Mouse (Mus musculus): ENCODE results near the gene Tssk2. TPM values are rescaled to one million over a fixed set of nuclear protein-coding genes. Genes with fewer than 3 reads are reported as not detected.

Gene Tssk2
- polyA plus RNA-seq, 1 experiment from 2014 or later: not detected

- 55% methylated on average over 6 of the region's 6 CpGs for WGBS
Observed at GRCm38 (mm10) chr16:17865770-17866169, 32.7 kb upstream of the Tssk2 start.

DNA sequence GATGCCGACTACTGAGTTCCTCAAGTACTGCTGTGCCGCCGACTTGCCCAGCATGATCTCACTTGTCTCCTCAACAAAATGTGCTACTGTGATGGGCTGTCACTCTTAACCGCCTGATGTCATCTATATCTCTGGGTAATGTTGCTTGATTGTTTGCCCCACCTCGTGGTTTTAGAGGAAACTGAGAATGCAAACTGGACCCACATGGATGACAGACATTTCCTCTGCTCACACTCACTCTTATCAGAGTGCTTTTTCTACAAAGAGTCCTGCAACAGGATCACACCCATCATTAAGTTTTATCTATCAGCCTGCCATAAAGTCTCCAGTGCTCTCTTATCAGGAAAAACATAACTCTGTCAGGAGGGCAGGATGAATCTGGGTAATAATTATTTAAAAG lies 27.2 kb upstream of the Tssk2 start:
- WGBS: 88% methylated on average over 5 of the region's 5 CpGs

More at GRCm38 (mm10) chr16:17865770-17866169, 32.7 kb upstream of the Tssk2 start:
- no peak for ATAC-seq (ENCODE audit: insufficient number of reproducible peaks, low FRiP score, low TSS enrichment, low read depth)
- Histone ChIP-seq H3K9ac (ENCODE audit: low read length) (no peak overlapping the region), H3K27ac (replicated peaks; ENCODE audit: low read depth, low read length) (no peak overlapping the region), H3K27me3 (ENCODE audit: control insufficient read depth, insufficient read depth, low read length) (no peaks in the 10 kb centered on the region), H3K4me2 (ENCODE audit: low read depth, severe bottlenecking) (no peak overlapping the region), H3K4me3 (ENCODE audit: low read depth, low read length) (no peak overlapping the region), H3K36me3 (ENCODE audit: control insufficient read depth, insufficient read depth, low read length) (peaks cover 7% of the 10 kb centered on the region; the same call in 1 of the 2 replicates), H3K9me3 (ENCODE audit: control insufficient read depth, low read length) (no peaks in the 10 kb centered on the region), H3K4me1 (ENCODE audit: control insufficient read depth, insufficient read depth, low read length) (no peaks in the 10 kb centered on the region)
- no peak for DNase-seq (ENCODE audit: low spot score)

DNA sequence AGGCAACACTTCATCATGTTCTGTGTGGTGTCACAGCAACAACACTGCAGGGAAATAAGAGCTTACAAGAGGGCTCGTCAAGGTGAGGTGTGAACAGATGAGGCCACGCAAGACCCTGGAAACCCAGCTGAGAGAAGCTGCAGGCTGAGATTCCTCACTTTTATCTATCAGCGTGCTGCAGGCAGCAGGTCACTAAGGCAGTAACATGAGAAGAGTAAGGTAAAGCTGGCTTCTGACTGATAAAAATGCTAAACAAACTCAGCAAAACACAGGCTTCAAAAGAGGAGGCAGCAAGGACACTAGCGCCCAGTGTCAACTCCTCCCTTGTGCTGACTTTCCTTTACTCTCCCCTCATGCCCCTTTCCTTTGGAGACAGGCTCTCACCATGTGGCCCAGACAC lies 25.4 kb upstream of the Tssk2 start:
- H3K27me3 ChIP-seq (ENCODE audit: control insufficient read depth, insufficient read depth, low read length): no peaks in the 10 kb centered on the region
- no peak overlapping the region for H3K4me3 ChIP-seq (ENCODE audit: low read depth, low read length)
- WGBS: 38% methylated on average over 4 of the region's 4 CpGs
- no peaks in the 10 kb centered on the region for H3K9me3 ChIP-seq (ENCODE audit: control insufficient read depth, low read length)
- H3K27ac ChIP-seq (replicated peaks; ENCODE audit: low read depth, low read length): no peak overlapping the region
- no peak overlapping the region for H3K9ac ChIP-seq (ENCODE audit: low read length)
- no peak overlapping the region for H3K4me2 ChIP-seq (ENCODE audit: low read depth, severe bottlenecking)
- no peak for ATAC-seq (ENCODE audit: insufficient number of reproducible peaks, low FRiP score, low TSS enrichment, low read depth)
- H3K36me3 ChIP-seq (ENCODE audit: control insufficient read depth, insufficient read depth, low read length): peaks cover 13% of the 10 kb centered on the region
- H3K4me1 ChIP-seq (ENCODE audit: control insufficient read depth, insufficient read depth, low read length): no peaks in the 10 kb centered on the region
- no peak for DNase-seq (ENCODE audit: low spot score)

More for the DNA sequence above, 27.2 kb upstream of the Tssk2 start:
- no peaks in the 10 kb centered on the region for H3K9me3 ChIP-seq (ENCODE audit: control insufficient read depth, low read length)
- H3K27ac ChIP-seq (replicated peaks; ENCODE audit: low read depth, low read length): no peak overlapping the region
- peaks cover 13% of the 10 kb centered on the region for H3K36me3 ChIP-seq (ENCODE audit: control insufficient read depth, insufficient read depth, low read length)
- no peak overlapping the region for H3K4me2 ChIP-seq (ENCODE audit: low read depth, severe bottlenecking)
- no peaks in the 10 kb centered on the region for H3K27me3 ChIP-seq (ENCODE audit: control insufficient read depth, insufficient read depth, low read length)
- no peak overlapping the region for H3K9ac ChIP-seq (ENCODE audit: low read length)
- no peaks in the 10 kb centered on the region for H3K4me1 ChIP-seq (ENCODE audit: control insufficient read depth, insufficient read depth, low read length)
- no peak for ATAC-seq (ENCODE audit: insufficient number of reproducible peaks, low FRiP score, low TSS enrichment, low read depth)
- no peak for DNase-seq (ENCODE audit: low spot score)
- no peak overlapping the region for H3K4me3 ChIP-seq (ENCODE audit: low read depth, low read length)

DNA sequence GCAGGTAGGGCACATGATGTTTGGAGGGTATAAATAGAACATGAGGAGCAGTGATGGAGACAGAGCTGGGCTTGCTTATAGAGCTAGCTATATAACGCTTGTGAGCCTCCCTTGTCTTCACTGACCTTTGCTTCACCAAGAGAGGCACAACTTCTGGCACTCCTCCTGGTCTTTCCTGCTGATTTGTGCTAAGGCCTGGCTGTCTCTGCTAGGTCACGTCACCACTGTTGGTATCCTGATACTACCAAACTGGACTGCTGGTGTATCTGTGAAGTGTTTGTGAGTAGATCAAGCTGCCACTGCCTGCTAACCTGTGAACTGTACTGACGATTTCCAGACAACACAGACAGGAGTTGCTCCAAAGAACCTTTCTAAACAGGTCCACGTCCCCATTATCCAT lies 23.3 kb upstream of the Tssk2 start:
- WGBS: 80% methylated on average over 4 of the region's 4 CpGs
- no peak for ATAC-seq (ENCODE audit: insufficient number of reproducible peaks, low FRiP score, low TSS enrichment, low read depth)
- H3K36me3 ChIP-seq (ENCODE audit: control insufficient read depth, insufficient read depth, low read length): peaks cover 11% of the 10 kb centered on the region

DNA sequence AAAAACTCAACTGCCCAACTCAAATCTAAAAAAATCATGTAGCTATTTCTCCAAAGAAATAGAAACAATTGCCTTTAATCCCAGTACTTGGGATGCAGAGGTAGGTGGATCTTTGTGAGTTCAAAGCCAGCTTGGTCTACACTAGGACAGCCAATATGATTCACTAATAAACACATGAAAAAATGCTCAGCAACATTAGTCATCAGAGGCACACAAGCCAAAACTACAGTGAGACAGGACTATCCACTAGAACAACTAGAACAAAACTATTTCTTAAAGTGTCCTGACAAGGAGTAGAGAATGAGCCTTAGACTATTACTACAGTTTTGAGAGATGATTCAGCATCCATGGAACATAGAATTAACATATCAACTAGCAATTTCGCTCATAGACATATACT lies 22.3 kb upstream of the Tssk2 start:
- Histone ChIP-seq H3K4me1 (ENCODE audit: control insufficient read depth, insufficient read depth, low read length) (no peaks in the 10 kb centered on the region), H3K4me2 (ENCODE audit: low read depth, severe bottlenecking) (no peak overlapping the region), H3K9ac (ENCODE audit: low read length) (no peak overlapping the region), H3K27ac (replicated peaks; ENCODE audit: low read depth, low read length) (no peak overlapping the region), H3K9me3 (ENCODE audit: control insufficient read depth, low read length) (no peaks in the 10 kb centered on the region), H3K36me3 (ENCODE audit: control insufficient read depth, insufficient read depth, low read length) (peaks cover 11% of the 10 kb centered on the region), H3K27me3 (ENCODE audit: control insufficient read depth, insufficient read depth, low read length) (no peaks in the 10 kb centered on the region), H3K4me3 (ENCODE audit: low read depth, low read length) (no peak overlapping the region)
- 91% methylated on average over 1 of the region's 1 CpGs for WGBS
- DNase-seq (ENCODE audit: low spot score) (no peak), ATAC-seq (ENCODE audit: insufficient number of reproducible peaks, low FRiP score, low TSS enrichment, low read depth) (no peak)

More for the DNA sequence above, 23.3 kb upstream of the Tssk2 start:
- no peaks in the 10 kb centered on the region for H3K9me3 ChIP-seq (ENCODE audit: control insufficient read depth, low read length)
- no peaks in the 10 kb centered on the region for H3K4me1 ChIP-seq (ENCODE audit: control insufficient read depth, insufficient read depth, low read length)
- no peak overlapping the region for H3K4me3 ChIP-seq (ENCODE audit: low read depth, low read length)
- H3K27ac ChIP-seq (replicated peaks; ENCODE audit: low read depth, low read length): no peak overlapping the region
- no peak for DNase-seq (ENCODE audit: low spot score)
- H3K9ac ChIP-seq (ENCODE audit: low read length): no peak overlapping the region
- no peaks in the 10 kb centered on the region for H3K27me3 ChIP-seq (ENCODE audit: control insufficient read depth, insufficient read depth, low read length)
- no peak overlapping the region for H3K4me2 ChIP-seq (ENCODE audit: low read depth, severe bottlenecking)

GRCm38 (mm10) chr16:17879571-17879970 lies 18.9 kb upstream of the Tssk2 start:
- no peak overlapping the region for H3K4me2 ChIP-seq (ENCODE audit: low read depth, severe bottlenecking)
- H3K9ac ChIP-seq (ENCODE audit: low read length): no peak overlapping the region
- H3K36me3 ChIP-seq (ENCODE audit: control insufficient read depth, insufficient read depth, low read length): peaks cover 5% of the 10 kb centered on the region; the same call in 1 of the 2 replicates
- ATAC-seq (ENCODE audit: insufficient number of reproducible peaks, low FRiP score, low TSS enrichment, low read depth): no peak
- WGBS: 95% methylated on average over 4 of the region's 4 CpGs
- no peak overlapping the region for H3K4me3 ChIP-seq (ENCODE audit: low read depth, low read length)
- H3K4me1 ChIP-seq (ENCODE audit: control insufficient read depth, insufficient read depth, low read length): 0 out of 2 replicates have a peak, but pooled peaks cover 2% of the 10 kb centered on the region
- no peaks in the 10 kb centered on the region for H3K27me3 ChIP-seq (ENCODE audit: control insufficient read depth, insufficient read depth, low read length)
- no peak overlapping the region for H3K27ac ChIP-seq (replicated peaks; ENCODE audit: low read depth, low read length)
- H3K9me3 ChIP-seq (ENCODE audit: control insufficient read depth, low read length): no peaks in the 10 kb centered on the region
- DNase-seq (ENCODE audit: low spot score): no peak

GRCm38 (mm10) chr16:17882196-17882595 lies 16.2 kb upstream of the Tssk2 start:
- H3K9me3 ChIP-seq (ENCODE audit: control insufficient read depth, low read length): no peaks in the 10 kb centered on the region

DNA sequence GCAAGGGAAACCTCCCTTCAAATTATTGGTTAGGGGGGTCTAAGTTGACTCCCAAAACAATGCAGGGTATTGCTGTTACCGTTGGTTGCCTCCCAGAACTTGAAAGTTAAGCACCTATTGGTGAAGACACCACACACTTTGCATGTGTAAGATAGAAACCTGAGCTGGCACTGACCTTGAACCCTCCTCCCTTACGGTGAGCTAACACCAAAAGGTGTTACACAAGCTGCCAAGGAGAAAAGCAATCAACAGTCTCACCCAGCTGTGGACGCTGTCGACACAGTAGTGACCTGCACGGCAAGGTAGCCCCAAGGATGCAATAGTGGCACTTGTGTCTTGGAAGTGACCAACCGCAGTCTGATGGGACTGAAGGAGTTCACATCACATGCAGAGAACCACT lies 14.3 kb upstream of the Tssk2 start:
- peaks cover 3% of the 10 kb centered on the region; the same call in 1 of the 2 replicates for H3K36me3 ChIP-seq (ENCODE audit: control insufficient read depth, insufficient read depth, low read length)
- H3K27ac ChIP-seq (replicated peaks; ENCODE audit: low read depth, low read length): no peak overlapping the region
- H3K27me3 ChIP-seq (ENCODE audit: control insufficient read depth, insufficient read depth, low read length): no peaks in the 10 kb centered on the region
- WGBS: 76% methylated on average over 6 of the region's 6 CpGs
- 0 out of 2 replicates have a peak, but pooled peaks cover 2% of the 10 kb centered on the region for H3K4me1 ChIP-seq (ENCODE audit: control insufficient read depth, insufficient read depth, low read length)
- H3K4me2 ChIP-seq (ENCODE audit: low read depth, severe bottlenecking): no peak overlapping the region
- no peak overlapping the region for H3K4me3 ChIP-seq (ENCODE audit: low read depth, low read length)
- H3K9ac ChIP-seq (ENCODE audit: low read length): no peak overlapping the region
- DNase-seq (ENCODE audit: low spot score) (no peak), ATAC-seq (ENCODE audit: insufficient number of reproducible peaks, low FRiP score, low TSS enrichment, low read depth) (no peak)
- H3K9me3 ChIP-seq (ENCODE audit: control insufficient read depth, low read length): no peaks in the 10 kb centered on the region

More at GRCm38 (mm10) chr16:17882196-17882595, 16.2 kb upstream of the Tssk2 start:
- Histone ChIP-seq H3K4me2 (ENCODE audit: low read depth, severe bottlenecking) (no peak overlapping the region), H3K27ac (replicated peaks; ENCODE audit: low read depth, low read length) (no peak overlapping the region), H3K36me3 (ENCODE audit: control insufficient read depth, insufficient read depth, low read length) (peaks cover 5% of the 10 kb centered on the region; the same call in 1 of the 2 replicates), H3K27me3 (ENCODE audit: control insufficient read depth, insufficient read depth, low read length) (no peaks in the 10 kb centered on the region), H3K4me1 (ENCODE audit: control insufficient read depth, insufficient read depth, low read length) (0 out of 2 replicates have a peak, but pooled peaks cover 2% of the 10 kb centered on the region), H3K4me3 (ENCODE audit: low read depth, low read length) (no peak overlapping the region), H3K9ac (ENCODE audit: low read length) (no peak overlapping the region)
- ATAC-seq (ENCODE audit: insufficient number of reproducible peaks, low FRiP score, low TSS enrichment, low read depth): no peak
- no peak for DNase-seq (ENCODE audit: low spot score)

Data from limb, embryonic 11.5 days (tissue).